Mouse (Mus musculus) duodenum, adult 2 months (tissue): ENCODE data around the gene BC117090. TPM values are rescaled to one million over a fixed set of nuclear protein-coding genes. Genes with fewer than 3 reads are reported as not detected.

Experiments
- polyA plus RNA-seq: library from polyadenylated mRNA; depleted of rRNA; stranded (reverse); fragments of >200 nt; gene quantifications from 2 replicates; pipeline ENCODE4 v1.2.3, GENCODE M21; 2012; ENCODE audit warnings: low replicate concordance; rRNA removed

Gene BC117090
- polyA plus RNA-seq, result not detected in 2 replicates

DNA sequence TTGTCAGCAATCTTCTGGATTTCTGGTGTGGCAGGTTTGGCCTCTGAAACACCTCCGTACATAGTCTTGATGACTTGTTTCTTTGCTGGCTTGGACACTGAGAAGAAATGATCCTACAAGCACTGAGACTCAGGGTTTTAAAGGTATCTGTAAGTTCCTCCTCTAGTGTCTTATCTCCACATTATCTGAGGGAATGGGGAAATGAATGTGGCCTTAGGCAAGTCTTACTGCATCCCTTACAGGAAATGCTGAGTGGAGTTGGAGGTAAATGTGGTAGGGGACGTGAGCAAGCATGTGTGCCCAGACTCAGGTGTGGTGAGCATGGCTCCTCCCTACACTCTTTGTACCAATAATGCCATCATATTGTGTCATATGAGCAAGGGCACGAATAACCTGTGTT is at the start of gene BC117090:
Gene BC117090, minus strand, starts transcription at position 101 of the 400 bp plus-strand sequence.

DNA sequence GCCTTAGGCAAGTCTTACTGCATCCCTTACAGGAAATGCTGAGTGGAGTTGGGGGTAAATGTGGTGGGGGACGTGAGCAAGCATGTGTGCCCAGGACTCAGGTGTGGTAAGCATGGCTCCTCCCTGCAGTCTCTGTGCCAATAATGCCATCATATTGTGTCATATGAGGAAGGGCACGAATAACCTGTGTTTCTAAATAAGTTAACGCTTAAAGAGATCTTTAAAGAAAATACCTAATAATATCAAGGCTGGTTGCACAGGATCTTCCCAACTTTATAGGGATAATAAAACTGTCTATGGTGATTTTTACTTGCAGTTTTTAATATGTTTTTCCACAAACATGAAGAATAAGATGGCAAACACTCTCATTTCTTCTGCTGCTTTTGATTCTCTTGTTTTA is 33.5 kb upstream of the BC117090 start, which contains the start of gene BC100530:
Gene BC100530, minus strand, starts transcription at position 101 of the 400 bp plus-strand sequence.

DNA sequence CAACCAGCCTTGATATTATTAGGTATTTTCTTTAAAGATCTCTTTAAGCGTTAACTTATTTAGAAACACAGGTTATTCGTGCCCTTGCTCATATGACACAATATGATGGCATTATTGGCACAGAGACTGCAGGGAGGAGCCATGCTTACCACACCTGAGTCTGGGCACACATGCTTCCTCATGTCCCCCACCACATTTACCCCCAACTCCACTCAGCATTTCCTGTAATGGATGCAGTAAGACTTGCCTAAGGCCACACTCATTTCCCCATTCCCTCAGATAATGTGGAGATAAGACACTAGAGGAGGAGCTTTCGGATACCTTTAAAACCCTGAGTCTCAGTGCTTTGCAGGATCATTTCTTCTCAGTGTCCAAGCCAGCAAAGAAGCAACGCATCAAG is 57.3 kb downstream of the BC117090 start, which contains the start of gene Stfa1:
Gene Stfa1, plus strand, starts transcription at position 156 of the 400 bp plus-strand sequence.

Other genes with a start within 250 kb of the BC117090 start
- gene Csta1, start 203.1 kb downstream of the BC117090 start, polyA plus RNA-seq, result not detected in 2 replicates
- not detected in 2 replicates for gene Stfa2l1, start 177.5 kb downstream of the BC117090 start, polyA plus RNA-seq
- gene Gm5483, start 150.1 kb downstream of the BC117090 start, polyA plus RNA-seq, result not detected in 2 replicates
- not detected in 2 replicates for gene Gm5416, start 123.9 kb downstream of the BC117090 start, polyA plus RNA-seq
- 0.26 TPM in 1 of 2 replicates, not detected in the other for gene 2010005H15Rik, start 112.9 kb downstream of the BC117090 start, polyA plus RNA-seq
- not detected in 2 replicates for gene Stfa1, start 57.4 kb downstream of the BC117090 start, polyA plus RNA-seq
- gene BC100530, start 33.4 kb upstream of the BC117090 start, polyA plus RNA-seq, result not detected in 2 replicates
- gene Stfa2, start 74.1 kb upstream of the BC117090 start, polyA plus RNA-seq, result not detected in 2 replicates
- not detected in 2 replicates for gene Stfa3, start 121.1 kb upstream of the BC117090 start, polyA plus RNA-seq
- gene Casr, start 227.8 kb upstream of the BC117090 start, polyA plus RNA-seq, result 0.12 TPM in 1 of 2 replicates, not detected in the other